Mouse (Mus musculus): ENCODE results near the gene Gm3173.
"Not testable (repeated sequence)": the region's sequence is repeated elsewhere in the genome, so short reads cannot be mapped to it uniquely, and the experiment has no call there.

Gm3173 gene

GRCm38 (mm10) chr14:4430692-4431091, at the start of gene Gm3173:
Gm3173 (plus strand) TSS chr14:4430992.
- not testable (repeated sequence) for DNase-seq (ENCODE audit: low read depth, low spot score)

GRCm38 (mm10) chr14:4385606-4386005, 45.2 kb upstream of the Gm3173 start:
- not testable (repeated sequence) for DNase-seq (ENCODE audit: low read depth, low spot score)

GRCm38 (mm10) chr14:4392841-4393530, 37.8 kb upstream of the Gm3173 start:
- not testable (repeated sequence) for DNase-seq (ENCODE audit: low read depth, low spot score)

GRCm38 (mm10) chr14:4397226-4397625, 33.6 kb upstream of the Gm3173 start, which contains the start of gene Gm3159:
Gm3159 (plus strand) TSS chr14:4397526.
- not testable (repeated sequence) for DNase-seq (ENCODE audit: low read depth, low spot score)

- not testable (repeated sequence) for DNase-seq (ENCODE audit: low read depth, low spot score)
These were observed 32.2 kb upstream of the Gm3173 start for GRCm38 (mm10) chr14:4398624-4399023.

GRCm38 (mm10) chr14:4400115-4400789, 30.5 kb upstream of the Gm3173 start:
- not testable (repeated sequence) for DNase-seq (ENCODE audit: low read depth, low spot score)

- not testable (repeated sequence) for DNase-seq (ENCODE audit: low read depth, low spot score)
These were observed 29.5 kb upstream of the Gm3173 start for GRCm38 (mm10) chr14:4401245-4401644.

GRCm38 (mm10) chr14:4403840-4404239, 27.0 kb upstream of the Gm3173 start:
- DNase-seq (ENCODE audit: low read depth, low spot score): not testable (repeated sequence)

- not testable (repeated sequence) for DNase-seq (ENCODE audit: low read depth, low spot score)
These were observed 20.9 kb upstream of the Gm3173 start for GRCm38 (mm10) chr14:4409939-4410338.

- DNase-seq (ENCODE audit: low read depth, low spot score): not testable (repeated sequence)
These were observed 15.6 kb upstream of the Gm3173 start, which contains the start of gene Gm3164 for GRCm38 (mm10) chr14:4414965-4415835. Gm3164 (plus strand) TSS chr14:4415448.

- not testable (repeated sequence) for DNase-seq (ENCODE audit: low read depth, low spot score)
These were observed 50.7 kb downstream of the Gm3173 start, which contains the start of gene Gm3182 for GRCm38 (mm10) chr14:4481445-4481844. Gm3182 (plus strand) TSS chr14:4481745.

- DNase-seq (ENCODE audit: low read depth, low spot score): not testable (repeated sequence)
These were observed 68.6 kb downstream of the Gm3173 start for GRCm38 (mm10) chr14:4499425-4499824.

- DNase-seq (ENCODE audit: low read depth, low spot score): not testable (repeated sequence)
These were observed 124.3 kb downstream of the Gm3173 start, which contains the start of gene Gm3047 for GRCm38 (mm10) chr14:4555105-4555504. Gm3047 (plus strand) TSS chr14:4555405.
